Mouse (Mus musculus) thymus, adult 2 months (tissue): ENCODE measurements around the gene Polr1d.

Experiments
- CTCF ChIP-seq: fragments of 200-500 bp; IDR thresholded peaks from 2 replicates; pipeline ENCODE4 v1.5.1; 2012; ENCODE audit warnings: mild to moderate bottlenecking, control low read depth, low read length, moderate library complexity, borderline replicate concordance; ENCODE audit not compliant: control insufficient read depth, poor library complexity, insufficient read depth; ENCODE audit errors: extremely low read depth
- POLR2A ChIP-seq: fragments of 200-500 bp; IDR thresholded peaks from 2 replicates; pipeline ENCODE4 v1.6.1; 2012; ENCODE audit warnings: mild to moderate bottlenecking, low read length, control low read depth, moderate library complexity; ENCODE audit not compliant: control insufficient read depth, poor library complexity, insufficient read depth; ENCODE audit errors: extremely low read depth

GRCm38 (mm10) chr5:147075103-147076025, 1.5 kb upstream of the Polr1d start:
- TF ChIP-seq CTCF (no peak), POLR2A (no peak)
